Mouse (Mus musculus) embryonic facial prominence, embryonic 13.5 days (tissue): Measurements from ENCODE around the gene Rxfp2. TPM values are rescaled to one million over a fixed set of nuclear protein-coding genes. Genes with fewer than 3 reads are reported as not detected.
A peak's percentile ranks its signal among the peaks of the same experiment; 100 is the strongest.

Source experiments
- ATAC-seq: fragments of 200-750 bp; cut with Nextera tagmentation; 2 replicates; pipeline ENCODE4 v1.8.0; 2017; ENCODE audit warnings: low read depth; ENCODE audit not compliant: insufficient number of reproducible peaks, insufficient read depth, low FRiP score, low TSS enrichment
- H3K27ac ChIP-seq: fragments of 300-500 bp; sonication (generic); 2 replicates; pipeline ENCODE4 v1.5.1; 2015; ENCODE audit warnings: moderate library complexity, mild to moderate bottlenecking, inconsistent platforms
- H3K27me3 ChIP-seq: fragments of 300-500 bp; sonication (generic); 2 replicates; pipeline ENCODE4 v1.6.1; 2015; ENCODE audit warnings: mild to moderate bottlenecking, inconsistent platforms
- H3K36me3 ChIP-seq: fragments of 300-500 bp; sonication (generic); 2 replicates; pipeline ENCODE4 v1.6.1; 2015; ENCODE audit warnings: mild to moderate bottlenecking, inconsistent platforms
- H3K4me1 ChIP-seq: fragments of 300-500 bp; sonication (generic); 2 replicates; pipeline ENCODE4 v1.6.1; 2015; ENCODE audit warnings: inconsistent platforms
- H3K4me2 ChIP-seq: fragments of 300-500 bp; sonication (generic); 2 replicates; pipeline ENCODE4 v1.6.1; 2015; ENCODE audit warnings: moderate library complexity, mild to moderate bottlenecking, inconsistent platforms
- H3K4me3 ChIP-seq: fragments of 300-500 bp; sonication (generic); 2 replicates; pipeline ENCODE4 v1.5.1; 2015; ENCODE audit warnings: mild to moderate bottlenecking, inconsistent platforms
- H3K9ac ChIP-seq: fragments of 300-500 bp; sonication (generic); 2 replicates; pipeline ENCODE4 v1.6.1; 2015; ENCODE audit warnings: mild to moderate bottlenecking, inconsistent platforms
- H3K9me3 ChIP-seq: fragments of 300-500 bp; sonication (generic); 2 replicates; pipeline ENCODE4 v1.6.1; 2016; ENCODE audit warnings: inconsistent platforms
- WGBS: fragments of 180-500 bp; shearing (Covaris S2); methylation state at CpG from one replicate; pipeline ENCODE4 v1.1.7; 2015; ENCODE audit warnings: mixed read lengths; 5-methylcytosine and 5-hydroxymethylcytosine counted together
- polyA plus RNA-seq: library from polyadenylated mRNA; unstranded; fragments of >200 nt; fragmentation: Nextera tagmentation; extraction: Ambion mirVana; gene quantifications from 2 replicates; pipeline ENCODE4 v1.2.1, GENCODE M21; 2015

The Rxfp2 gene
- polyA plus RNA-seq, 1 experiment from 2014 or later: 0.49 TPM

- peaks cover 22% of the 10 kb centered on the region for H3K4me1 ChIP-seq
- no peak for ATAC-seq
- WGBS: 55% methylated on average over 16 of the region's 16 CpGs
- no peak overlapping the region for H3K4me3 ChIP-seq
- no peaks in the 10 kb centered on the region for H3K9me3 ChIP-seq
- no peaks in the 10 kb centered on the region for H3K27me3 ChIP-seq
- no peak overlapping the region for H3K9ac ChIP-seq
- H3K4me2 ChIP-seq: peak overlapping the region; percentile 23; the same call in 1 of the 2 replicates
- H3K36me3 ChIP-seq: no peaks in the 10 kb centered on the region
- H3K27ac ChIP-seq: peak overlapping the region; percentile 52; the same call in 1 of the 2 replicates
Measured at GRCm38 (mm10) chr5:150115271-150116092, 97.0 kb downstream of the Rxfp2 start.

DNA sequence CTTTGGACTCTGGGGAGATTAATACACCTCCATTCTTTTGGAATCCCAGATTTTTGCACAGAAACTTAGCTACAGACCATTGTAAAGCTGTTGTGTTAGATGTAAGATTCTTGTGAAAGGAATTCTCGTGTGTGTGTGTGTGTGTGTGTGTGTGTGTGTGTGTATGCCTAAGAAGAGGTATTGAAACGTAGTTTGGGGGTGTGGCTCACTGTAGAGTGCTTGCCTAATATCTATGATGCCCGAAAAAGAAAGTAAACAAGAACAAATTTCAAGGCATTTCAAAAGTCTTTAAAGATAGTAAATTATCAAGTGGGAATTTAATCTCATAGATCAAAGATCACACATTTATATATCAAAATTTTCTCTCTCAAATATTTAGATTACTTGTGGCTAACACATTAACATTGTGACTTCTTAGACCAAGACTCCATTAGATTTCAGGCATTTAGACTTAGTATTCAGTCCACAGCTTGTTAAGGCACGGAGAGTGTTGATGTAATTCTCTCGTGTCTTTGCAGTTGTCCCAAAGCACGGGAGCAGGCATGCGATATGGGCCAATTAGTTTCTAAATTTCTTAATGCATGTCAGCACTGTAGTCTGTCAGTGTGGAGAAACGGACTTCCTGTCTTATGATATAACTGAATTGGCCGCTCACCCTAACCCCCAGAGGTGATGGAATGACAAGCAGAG, 97.9 kb downstream of the Rxfp2 start:
- Histone ChIP-seq H3K27ac (no peak overlapping the region), H3K9me3 (no peaks in the 10 kb centered on the region), H3K36me3 (no peaks in the 10 kb centered on the region), H3K4me3 (no peak overlapping the region), H3K9ac (no peak overlapping the region), H3K27me3 (no peaks in the 10 kb centered on the region), H3K4me2 (no peak overlapping the region), H3K4me1 (peaks cover 22% of the 10 kb centered on the region)
- 60% methylated on average over 9 of the region's 9 CpGs for WGBS
- ATAC-seq: no peak

DNA sequence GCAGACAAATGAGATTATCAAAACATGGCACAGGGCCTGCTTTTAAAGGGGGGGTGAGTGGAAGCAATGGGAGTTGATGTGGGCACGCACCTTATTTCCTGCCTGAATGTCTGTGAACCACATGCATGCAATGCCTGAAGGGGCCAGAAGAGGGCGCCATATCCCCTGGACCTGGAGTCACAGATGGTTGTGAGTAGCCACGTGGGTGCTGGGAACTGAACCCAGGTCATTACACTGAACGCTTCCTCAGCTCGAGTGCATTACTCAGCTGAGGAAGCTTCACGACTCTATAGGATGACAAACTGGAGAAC, 98.4 kb downstream of the Rxfp2 start:
- 85% methylated on average over 6 of the region's 6 CpGs for WGBS
- H3K27ac ChIP-seq: no peak overlapping the region
- no peaks in the 10 kb centered on the region for H3K9me3 ChIP-seq
- H3K36me3 ChIP-seq: no peaks in the 10 kb centered on the region
- H3K4me1 ChIP-seq: peaks cover 22% of the 10 kb centered on the region
- no peak for ATAC-seq
- no peak overlapping the region for H3K9ac ChIP-seq
- no peak overlapping the region for H3K4me2 ChIP-seq
- no peaks in the 10 kb centered on the region for H3K27me3 ChIP-seq
- H3K4me3 ChIP-seq: no peak overlapping the region

DNA sequence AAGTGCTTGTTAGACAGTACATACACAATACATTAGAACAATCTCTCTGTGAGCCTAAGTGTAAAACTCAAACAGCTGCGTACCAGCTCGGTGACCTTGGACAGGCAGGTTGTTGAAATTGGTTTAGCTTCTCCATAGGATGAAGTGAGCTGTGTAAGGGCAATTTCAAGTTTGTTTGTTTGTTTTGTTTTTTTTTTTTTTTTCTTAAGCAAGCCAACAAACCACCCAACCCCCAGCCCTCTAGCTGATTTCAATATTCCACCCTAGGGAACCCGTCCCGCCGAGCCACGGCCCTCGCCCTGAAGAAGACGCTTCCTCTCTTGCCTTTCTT, 99.6 kb downstream of the Rxfp2 start:
- H3K27me3 ChIP-seq: no peaks in the 10 kb centered on the region
- no peak for ATAC-seq
- no peak overlapping the region for H3K9ac ChIP-seq
- H3K9me3 ChIP-seq: no peaks in the 10 kb centered on the region
- H3K4me1 ChIP-seq: peaks cover 29% of the 10 kb centered on the region
- 20% methylated on average over 8 of the region's 8 CpGs for WGBS
- H3K36me3 ChIP-seq: no peaks in the 10 kb centered on the region
- peak overlapping the region; percentile 77 for H3K4me2 ChIP-seq
- no peak overlapping the region for H3K27ac ChIP-seq
- H3K4me3 ChIP-seq: peak overlapping the region; percentile 70

- peak; percentile 92 for ATAC-seq
- Histone ChIP-seq H3K9ac (peak within 1 kb of the TSS; percentile 63), H3K27me3 (no peaks in the 10 kb centered on the region), H3K4me3 (peak within 1 kb of the TSS; percentile 70), H3K36me3 (no peaks in the 10 kb centered on the region), H3K9me3 (no peaks in the 10 kb centered on the region), H3K4me2 (peak within 1 kb of the TSS; percentile 77), H3K4me1 (peaks cover 29% of the 10 kb centered on the region), H3K27ac (no peak within 1 kb of the TSS)
- WGBS: 1% methylated on average over 66 of the region's 68 CpGs
Measured at GRCm38 (mm10) chr5:150118455-150119241, 100.2 kb downstream of the Rxfp2 start, which contains the start of gene Fry. Gene Fry (plus strand): TSS chr5:150118645.

GRCm38 (mm10) chr5:150120676-150121075, 102.2 kb downstream of the Rxfp2 start:
- Histone ChIP-seq H3K4me2 (no peak overlapping the region), H3K9me3 (no peaks in the 10 kb centered on the region), H3K4me3 (no peak overlapping the region), H3K27me3 (no peaks in the 10 kb centered on the region), H3K27ac (no peak overlapping the region), H3K9ac (no peak overlapping the region), H3K4me1 (peaks cover 17% of the 10 kb centered on the region), H3K36me3 (no peaks in the 10 kb centered on the region)
- 90% methylated on average over 8 of the region's 8 CpGs for WGBS
- ATAC-seq: no peak

GRCm38 (mm10) chr5:150122095-150122494, 103.6 kb downstream of the Rxfp2 start:
- ATAC-seq: no peak

GRCm38 (mm10) chr5:150122571-150122970, 104.1 kb downstream of the Rxfp2 start:
- ATAC-seq: no peak
- WGBS: 78% methylated on average over 2 of the region's 2 CpGs
- H3K9ac ChIP-seq: no peak overlapping the region
- H3K4me1 ChIP-seq: peaks cover 17% of the 10 kb centered on the region
- H3K36me3 ChIP-seq: no peaks in the 10 kb centered on the region
- H3K27ac ChIP-seq: no peak overlapping the region
- no peak overlapping the region for H3K4me3 ChIP-seq
- no peak overlapping the region for H3K4me2 ChIP-seq
- H3K27me3 ChIP-seq: no peaks in the 10 kb centered on the region
- no peaks in the 10 kb centered on the region for H3K9me3 ChIP-seq

More at GRCm38 (mm10) chr5:150122095-150122494, 103.6 kb downstream of the Rxfp2 start:
- Histone ChIP-seq H3K36me3 (no peaks in the 10 kb centered on the region), H3K9ac (no peak overlapping the region), H3K9me3 (no peaks in the 10 kb centered on the region), H3K4me2 (no peak overlapping the region), H3K27ac (no peak overlapping the region), H3K27me3 (no peaks in the 10 kb centered on the region), H3K4me3 (no peak overlapping the region), H3K4me1 (peaks cover 17% of the 10 kb centered on the region)
- 80% methylated on average over 4 of the region's 4 CpGs for WGBS

DNA sequence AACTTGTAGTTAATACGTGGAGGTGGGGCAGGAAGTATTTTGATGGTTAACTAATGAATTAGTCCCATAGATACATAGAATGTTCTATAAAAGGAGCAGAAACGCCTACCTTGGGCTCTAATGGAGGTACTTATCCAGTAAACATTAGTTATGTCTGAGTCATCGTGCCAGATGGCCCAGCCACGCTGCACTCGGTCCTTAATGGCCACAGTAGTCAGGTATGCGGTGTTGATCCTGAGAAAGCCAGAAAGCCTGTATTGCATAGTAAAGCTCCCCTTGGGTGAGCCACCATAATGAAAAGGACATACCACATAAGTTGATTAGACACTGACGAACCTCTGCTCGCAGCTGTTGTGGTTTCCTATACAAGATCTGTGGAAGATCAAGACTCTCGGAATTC, 107.4 kb downstream of the Rxfp2 start:
- no peaks in the 10 kb centered on the region for H3K36me3 ChIP-seq
- H3K4me3 ChIP-seq: no peak overlapping the region
- no peak for ATAC-seq
- H3K9me3 ChIP-seq: no peaks in the 10 kb centered on the region
- H3K9ac ChIP-seq: no peak overlapping the region
- peaks cover 11% of the 10 kb centered on the region; the same call in 1 of the 2 replicates for H3K4me1 ChIP-seq
- H3K4me2 ChIP-seq: no peak overlapping the region
- H3K27me3 ChIP-seq: no peaks in the 10 kb centered on the region
- no peak overlapping the region for H3K27ac ChIP-seq
- 78% methylated on average over 9 of the region's 9 CpGs for WGBS

GRCm38 (mm10) chr5:150128432-150128831, 110.0 kb downstream of the Rxfp2 start:
- no peaks in the 10 kb centered on the region for H3K36me3 ChIP-seq
- no peaks in the 10 kb centered on the region for H3K9me3 ChIP-seq
- H3K4me3 ChIP-seq: no peak overlapping the region
- no peak overlapping the region for H3K27ac ChIP-seq
- no peak overlapping the region for H3K9ac ChIP-seq
- ATAC-seq: no peak
- peaks cover 5% of the 10 kb centered on the region; the same call in 1 of the 2 replicates for H3K4me1 ChIP-seq
- no peaks in the 10 kb centered on the region for H3K27me3 ChIP-seq
- no peak overlapping the region for H3K4me2 ChIP-seq
- WGBS: 75% methylated on average over 8 of the region's 8 CpGs

GRCm38 (mm10) chr5:150130144-150130543, 111.7 kb downstream of the Rxfp2 start:
- 84% methylated on average over 7 of the region's 7 CpGs for WGBS
- no peak for ATAC-seq

More at GRCm38 (mm10) chr5:150130144-150130543, 111.7 kb downstream of the Rxfp2 start:
- Histone ChIP-seq H3K9me3 (no peaks in the 10 kb centered on the region), H3K9ac (no peak overlapping the region), H3K4me3 (no peak overlapping the region), H3K27ac (no peak overlapping the region), H3K27me3 (no peaks in the 10 kb centered on the region), H3K36me3 (no peaks in the 10 kb centered on the region), H3K4me2 (no peak overlapping the region), H3K4me1 (peaks cover 5% of the 10 kb centered on the region; the same call in 1 of the 2 replicates)
